Mouse (Mus musculus) testis, postnatal 10 days (tissue): ENCODE data around the gene Map1b.

Experiments used
- DNase-seq: peaks from one replicate; pipeline ENCODE4 v3.0.0; 2021; ENCODE audit warnings: low spot score

Gene Map1b

GRCm38 (mm10) chr13:99528456-99528855 is 12.1 kb upstream of the Map1b start:
- no peak for DNase-seq

GRCm38 (mm10) chr13:99527936-99528335 is 11.6 kb upstream of the Map1b start:
- DNase-seq: no peak

- DNase-seq: no peak
Observed at GRCm38 (mm10) chr13:99525491-99525890, 9.2 kb upstream of the Map1b start.

- DNase-seq: no peak
Observed at GRCm38 (mm10) chr13:99517836-99518235, 1.5 kb upstream of the Map1b start.

GRCm38 (mm10) chr13:99515736-99516447 is 448 bp downstream of the Map1b start:
- DNase-seq: peak; percentile 66

GRCm38 (mm10) chr13:99514917-99515591 is 1.3 kb downstream of the Map1b start:
- peak; percentile 91 for DNase-seq

GRCm38 (mm10) chr13:99513990-99514389 is 2.4 kb downstream of the Map1b start:
- DNase-seq: peak; percentile 55

GRCm38 (mm10) chr13:99513138-99513537 is 3.2 kb downstream of the Map1b start:
- peak; percentile 69 for DNase-seq

- DNase-seq: no peak
Observed at GRCm38 (mm10) chr13:99509896-99510295, 6.4 kb downstream of the Map1b start.

GRCm38 (mm10) chr13:99506580-99506962 is 9.8 kb downstream of the Map1b start:
- DNase-seq: no peak

GRCm38 (mm10) chr13:99505826-99506579 is 10.3 kb downstream of the Map1b start:
- no peak for DNase-seq

- DNase-seq: no peak
Observed at GRCm38 (mm10) chr13:99503370-99503979, 12.9 kb downstream of the Map1b start.

- DNase-seq: no peak
Observed at GRCm38 (mm10) chr13:99502911-99503310, 13.4 kb downstream of the Map1b start.

GRCm38 (mm10) chr13:99502126-99502744 is 14.1 kb downstream of the Map1b start:
- no peak for DNase-seq

- DNase-seq: no peak
Observed at GRCm38 (mm10) chr13:99501393-99501792, 14.9 kb downstream of the Map1b start.

GRCm38 (mm10) chr13:99500609-99501008 is 15.7 kb downstream of the Map1b start:
- DNase-seq: no peak

GRCm38 (mm10) chr13:99499764-99500163 is 16.6 kb downstream of the Map1b start:
- DNase-seq: no peak

- no peak for DNase-seq
Observed at GRCm38 (mm10) chr13:99496106-99496505, 20.2 kb downstream of the Map1b start.

GRCm38 (mm10) chr13:99494416-99494815 is 21.9 kb downstream of the Map1b start:
- DNase-seq: no peak

GRCm38 (mm10) chr13:99493304-99493904 is 22.9 kb downstream of the Map1b start:
- DNase-seq: no peak

- no peak for DNase-seq
Observed at GRCm38 (mm10) chr13:99492619-99493303, 23.6 kb downstream of the Map1b start.
